Mouse (Mus musculus): ENCODE data around the gene Taf1c.

Taf1c gene

DNA sequence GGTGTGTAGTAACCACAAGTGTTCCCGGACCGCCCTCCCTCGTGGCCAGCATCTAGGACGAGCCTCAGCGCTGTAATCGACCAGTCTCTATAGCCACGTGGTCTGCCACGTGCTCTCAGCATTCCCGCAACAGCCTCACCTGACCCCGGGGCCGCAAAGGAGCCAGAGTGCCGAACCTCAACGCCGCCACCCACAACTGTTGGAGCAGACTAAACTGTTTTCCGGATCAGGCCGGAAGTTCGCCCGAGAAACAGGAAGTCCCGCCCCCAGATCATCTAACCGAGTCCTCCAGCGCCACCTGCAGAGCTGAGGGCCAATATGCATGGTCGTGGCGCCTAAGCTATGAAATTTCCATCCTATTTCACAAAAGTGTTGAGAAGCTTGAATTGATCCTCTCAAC lies at the start of gene Taf1c:
Gene Taf1c, minus strand, starts transcription at position 227 of the 400 bp plus-strand sequence.
- peak; percentile 82 for DNase-seq (ENCODE audit: extremely low read depth, insufficient read length, low spot score)

- no peak for DNase-seq (ENCODE audit: extremely low read depth, insufficient read length, low spot score)
Observed at GRCm38 (mm10) chr8:119651324-119651723, 46.3 kb upstream of the Taf1c start.

GRCm38 (mm10) chr8:119646846-119647245 lies 41.8 kb upstream of the Taf1c start:
- no peak for DNase-seq (ENCODE audit: extremely low read depth, insufficient read length, low spot score)

DNA sequence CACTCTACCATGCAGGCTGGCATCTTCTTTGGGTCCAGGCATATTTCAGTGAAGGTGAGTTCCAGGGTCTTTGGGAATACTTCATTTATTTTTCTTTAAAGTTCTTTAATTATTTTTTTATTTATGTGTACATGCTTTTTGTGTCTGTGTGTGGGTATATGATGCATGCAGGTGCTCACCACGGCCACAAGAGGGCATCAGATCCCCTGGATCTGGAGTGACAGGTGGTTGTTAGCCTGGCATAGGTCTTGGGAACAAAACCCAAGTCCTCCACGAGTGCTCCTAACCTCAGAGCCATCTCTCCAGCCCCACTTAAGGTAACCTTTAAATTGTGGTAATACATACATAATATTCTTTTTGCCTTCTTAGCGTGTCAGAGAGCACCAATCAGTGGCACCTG lies 41.2 kb upstream of the Taf1c start:
- DNase-seq (ENCODE audit: extremely low read depth, insufficient read length, low spot score) = no peak

DNA sequence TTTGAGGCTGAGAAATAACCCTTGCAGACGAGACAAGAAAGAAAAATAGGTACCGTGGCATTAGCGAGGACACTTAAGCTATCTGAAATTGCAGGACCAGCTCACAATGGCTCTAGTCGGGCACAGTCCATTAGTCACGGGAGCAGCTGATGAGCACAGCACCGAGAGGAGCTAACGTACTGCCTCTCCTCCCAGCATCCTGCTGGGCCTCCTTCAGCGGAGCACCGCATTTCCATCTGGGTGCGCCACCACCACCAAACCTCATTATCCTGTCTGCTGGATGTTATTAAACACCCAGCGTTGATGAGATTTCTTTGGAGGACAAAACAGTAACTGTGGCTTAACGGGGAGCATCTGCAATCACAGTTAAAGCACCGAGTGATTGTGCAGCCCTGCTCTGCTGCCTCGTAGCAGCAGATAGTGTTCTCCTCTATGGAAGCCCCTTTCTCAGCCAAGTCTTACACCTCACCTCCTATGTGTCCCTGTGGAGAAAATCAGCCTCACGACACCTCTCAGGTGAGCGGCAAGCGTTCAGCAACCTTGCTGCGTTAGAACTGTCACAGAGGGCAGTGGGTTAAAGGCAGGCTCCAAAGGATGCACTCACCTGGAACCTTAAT lies 40.1 kb upstream of the Taf1c start:
- DNase-seq (ENCODE audit: extremely low read depth, insufficient read length, low spot score) = no peak

GRCm38 (mm10) chr8:119644429-119644960 lies 39.5 kb upstream of the Taf1c start:
- no peak for DNase-seq (ENCODE audit: extremely low read depth, insufficient read length, low spot score)

DNA sequence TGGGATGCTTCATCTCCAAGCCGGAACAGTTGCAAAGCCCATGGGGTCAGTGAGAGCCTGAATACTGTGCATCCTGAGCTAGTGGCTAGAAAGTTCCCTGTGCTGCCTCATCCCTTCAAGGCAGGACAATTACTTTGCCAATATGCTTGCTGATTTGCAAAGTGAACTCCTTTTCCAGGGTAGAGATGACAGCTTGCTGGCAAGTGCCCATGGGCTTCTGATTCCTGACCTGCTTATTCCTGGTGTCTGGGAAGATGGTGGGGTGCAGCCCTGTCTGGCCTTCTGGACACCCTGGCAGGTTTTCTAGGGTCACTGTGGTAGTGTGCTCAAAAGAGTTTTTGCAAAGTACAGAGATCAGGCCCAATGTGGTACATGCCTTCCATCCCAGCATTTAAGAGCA lies 37.9 kb upstream of the Taf1c start:
- DNase-seq (ENCODE audit: extremely low read depth, insufficient read length, low spot score) = no peak

DNA sequence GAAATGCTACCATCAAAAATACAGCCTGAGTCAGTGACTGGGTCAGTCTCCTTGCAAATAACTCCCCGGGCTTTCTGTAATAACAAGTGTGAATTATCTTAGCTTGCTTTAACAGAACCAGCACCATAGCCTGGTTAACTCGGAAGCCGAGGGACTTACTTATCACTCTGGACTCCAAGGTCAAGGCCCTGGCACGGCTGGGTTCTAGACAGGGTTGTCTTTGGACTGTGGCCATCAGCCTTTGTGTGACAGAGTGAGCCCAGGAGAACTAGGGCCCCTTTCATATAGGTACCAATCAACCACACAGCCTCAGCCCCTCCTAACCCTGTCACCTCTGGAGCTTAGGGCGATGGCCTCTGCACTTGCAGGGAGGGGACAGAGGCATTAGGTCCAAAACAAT lies 36.0 kb upstream of the Taf1c start:
- no peak for DNase-seq (ENCODE audit: extremely low read depth, insufficient read length, low spot score)

DNA sequence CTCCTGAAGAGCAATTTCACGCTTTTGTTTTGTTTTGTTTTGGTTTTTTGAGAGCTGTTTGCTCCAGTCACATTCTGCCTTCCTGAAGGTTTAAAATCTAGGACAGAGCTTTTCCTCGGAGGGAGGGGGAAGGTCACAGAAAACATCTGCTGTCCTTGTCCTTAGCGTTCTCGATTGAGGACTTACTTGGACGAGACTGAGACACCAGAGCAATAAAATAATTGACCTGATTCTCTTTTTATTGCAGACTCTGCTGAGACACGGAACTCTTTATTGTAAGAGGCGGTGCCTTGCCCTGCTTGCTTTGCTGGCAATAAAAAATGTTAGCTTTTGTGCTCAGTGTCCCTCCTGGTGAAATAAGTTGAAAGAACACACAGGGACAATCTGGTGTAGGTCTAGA lies 34.8 kb upstream of the Taf1c start:
- no peak for DNase-seq (ENCODE audit: extremely low read depth, insufficient read length, low spot score)

DNA sequence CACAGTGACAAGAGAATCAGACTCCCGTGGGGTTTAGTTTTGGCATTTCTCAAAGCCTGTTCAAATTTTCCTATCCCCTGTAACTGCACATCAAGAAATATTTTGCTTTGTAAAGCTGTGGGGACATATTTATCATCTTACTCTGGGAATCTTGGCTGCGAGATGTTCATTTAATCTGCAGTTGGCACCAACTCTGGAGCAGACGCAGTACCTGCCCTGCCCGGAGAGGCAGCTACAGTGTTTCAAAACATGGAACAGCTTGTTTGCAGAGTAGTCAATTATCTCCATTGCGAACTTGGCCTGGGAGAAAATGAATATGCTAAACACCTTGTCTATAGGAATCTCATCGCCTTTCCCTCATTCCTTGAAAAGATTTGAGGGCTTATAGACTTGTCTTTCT lies 33.2 kb upstream of the Taf1c start:
- DNase-seq (ENCODE audit: extremely low read depth, insufficient read length, low spot score) = no peak

DNA sequence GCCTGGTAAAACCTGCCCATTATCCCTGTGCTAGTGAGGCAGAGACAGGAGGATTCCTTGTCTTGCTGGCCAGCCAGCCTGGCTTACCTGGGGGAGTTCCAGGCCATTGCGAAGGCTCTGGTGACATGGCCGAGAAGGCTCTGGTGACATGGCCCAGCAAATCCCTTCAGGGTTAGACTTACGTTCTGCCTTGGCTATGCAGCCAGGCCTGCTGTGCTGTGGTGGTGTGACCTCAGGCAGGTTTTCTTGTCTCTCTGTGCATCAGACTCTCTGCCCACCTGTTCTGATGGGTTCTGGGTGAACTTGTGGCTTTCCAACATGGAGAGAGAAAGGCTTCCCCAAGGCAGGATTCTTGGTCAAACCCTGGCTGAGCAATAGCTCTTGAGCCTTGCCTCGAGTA lies 32.4 kb upstream of the Taf1c start:
- DNase-seq (ENCODE audit: extremely low read depth, insufficient read length, low spot score) = no peak

- no peak for DNase-seq (ENCODE audit: extremely low read depth, insufficient read length, low spot score)
Observed at GRCm38 (mm10) chr8:119636766-119637165, 31.7 kb upstream of the Taf1c start.

DNA sequence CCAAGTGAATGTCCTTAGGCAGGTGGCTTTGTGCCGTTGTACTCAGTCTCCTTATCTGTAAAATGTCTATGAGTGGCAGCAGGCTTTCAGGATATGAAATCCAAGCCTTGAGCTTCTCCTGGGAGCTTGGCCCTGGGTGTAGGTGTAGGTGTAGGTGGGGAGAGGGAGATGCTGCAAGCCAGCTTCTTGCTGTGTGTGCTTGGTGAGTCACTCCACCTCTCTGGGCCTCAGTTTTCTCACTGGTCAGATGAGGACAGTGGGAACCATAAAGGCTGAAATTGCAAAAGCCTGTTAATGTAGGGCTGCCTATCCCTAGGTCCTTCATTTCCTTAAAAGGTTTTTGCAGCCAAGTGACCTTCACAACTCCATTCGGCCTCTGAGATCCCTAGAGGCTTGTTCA lies 30.9 kb upstream of the Taf1c start:
- no peak for DNase-seq (ENCODE audit: extremely low read depth, insufficient read length, low spot score)

GRCm38 (mm10) chr8:119635378-119635777 lies 30.4 kb upstream of the Taf1c start, which contains the start of gene Kcng4:
Kcng4 (minus strand) TSS chr8:119635680.
- DNase-seq (ENCODE audit: extremely low read depth, insufficient read length, low spot score) = no peak

DNA sequence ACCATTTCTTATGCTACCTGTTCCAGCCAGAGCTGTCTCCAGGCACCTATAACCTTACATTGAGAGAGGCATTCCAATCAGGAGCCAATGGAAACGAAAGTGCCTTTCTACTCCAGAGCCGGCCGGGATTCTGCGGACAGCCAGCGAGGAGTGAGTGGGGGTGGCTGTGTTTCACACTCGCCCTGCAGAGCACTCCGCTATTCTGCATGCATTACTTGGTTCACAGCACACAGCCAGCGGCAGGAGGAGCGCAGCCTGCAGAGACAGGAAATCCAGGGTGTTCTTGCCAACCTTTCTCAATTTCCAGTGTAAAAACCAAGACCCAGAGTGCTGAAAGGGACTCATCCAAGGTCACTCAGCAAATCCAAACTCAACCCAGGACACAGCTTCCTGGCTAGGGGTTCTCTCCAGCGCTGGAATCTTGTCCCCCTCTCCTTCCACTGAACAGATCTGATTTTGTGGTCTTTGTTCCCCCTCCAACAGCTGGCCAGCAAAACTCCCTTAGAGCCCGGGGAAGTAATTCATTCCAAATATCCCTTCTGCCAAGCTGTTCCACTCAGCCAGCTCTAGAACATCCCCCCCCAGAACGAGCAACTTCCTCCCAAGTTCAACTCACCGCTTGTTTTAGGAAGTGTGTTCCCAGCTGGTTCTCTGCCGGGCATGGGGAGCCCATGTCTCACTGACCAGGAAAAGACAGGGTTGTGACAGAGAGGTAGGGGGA lies 29.8 kb upstream of the Taf1c start:
- no peak for DNase-seq (ENCODE audit: extremely low read depth, insufficient read length, low spot score)

DNA sequence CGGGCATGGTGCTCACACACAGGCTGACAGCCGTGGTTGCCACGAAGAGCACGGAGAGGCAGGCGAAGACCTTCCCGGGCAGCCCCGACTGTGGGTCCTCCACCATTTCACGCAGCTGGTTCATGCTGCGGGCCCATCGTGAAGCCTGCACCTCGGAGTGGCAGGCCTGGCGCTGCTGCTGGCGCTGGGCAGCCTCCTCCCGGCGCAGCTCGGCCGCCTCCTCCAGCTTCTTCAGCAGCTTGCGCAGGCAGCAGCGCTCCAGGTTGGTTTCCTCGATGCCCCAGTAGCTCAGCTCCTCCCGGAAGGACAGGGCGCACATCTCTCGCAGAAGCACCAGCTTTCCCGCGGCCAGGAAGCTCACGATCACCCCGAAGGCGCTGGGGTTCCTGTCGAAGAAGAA lies 27.9 kb upstream of the Taf1c start:
- DNase-seq (ENCODE audit: extremely low read depth, insufficient read length, low spot score) = no peak

DNA sequence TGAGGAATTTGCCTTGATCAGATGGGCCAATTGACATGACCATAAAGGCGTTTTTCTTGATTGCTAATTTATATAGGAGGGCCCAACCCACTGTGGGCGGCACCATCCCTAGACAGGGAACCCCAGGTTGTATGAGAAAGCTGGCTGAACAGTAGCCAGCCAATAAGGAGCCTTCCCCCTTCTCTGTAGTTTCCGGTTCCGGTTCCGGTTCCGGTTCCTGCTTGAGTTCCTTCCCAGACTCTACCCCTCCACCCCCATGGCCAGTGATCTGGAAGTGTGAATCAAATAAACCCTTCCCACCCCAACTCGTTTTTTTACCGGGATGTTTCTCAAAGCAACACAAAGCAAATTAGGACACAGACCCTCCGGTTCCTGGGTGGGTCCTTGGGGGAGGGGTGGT lies 27.2 kb upstream of the Taf1c start:
- no peak for DNase-seq (ENCODE audit: extremely low read depth, insufficient read length, low spot score)

DNA sequence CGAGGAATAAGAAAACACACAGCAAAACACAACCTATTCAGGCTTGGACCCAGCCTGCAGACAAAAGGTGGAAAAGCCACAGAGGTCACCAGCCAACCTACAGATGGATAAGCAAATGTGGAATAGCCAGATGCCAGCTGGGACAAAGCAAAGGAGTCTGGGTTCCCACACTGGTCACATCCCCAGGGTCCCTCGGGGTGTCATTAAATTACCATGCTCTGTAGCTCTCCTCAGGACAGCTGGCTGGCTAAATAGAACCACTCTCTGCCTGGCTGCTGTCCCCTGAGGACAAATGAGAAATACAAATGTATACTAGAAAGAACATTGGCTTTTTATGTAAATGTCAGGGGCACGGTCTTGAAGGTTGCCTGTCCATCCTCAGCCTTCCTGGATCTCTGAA lies 25.8 kb upstream of the Taf1c start:
- DNase-seq (ENCODE audit: extremely low read depth, insufficient read length, low spot score) = no peak

GRCm38 (mm10) chr8:119627613-119628359 lies 22.8 kb upstream of the Taf1c start:
- no peak for DNase-seq (ENCODE audit: extremely low read depth, insufficient read length, low spot score)

- no peak for DNase-seq (ENCODE audit: extremely low read depth, insufficient read length, low spot score)
Observed at GRCm38 (mm10) chr8:119627199-119627598, 22.2 kb upstream of the Taf1c start.

- no peak for DNase-seq (ENCODE audit: extremely low read depth, insufficient read length, low spot score)
Observed at GRCm38 (mm10) chr8:119625788-119626187, 20.8 kb upstream of the Taf1c start.

DNA sequence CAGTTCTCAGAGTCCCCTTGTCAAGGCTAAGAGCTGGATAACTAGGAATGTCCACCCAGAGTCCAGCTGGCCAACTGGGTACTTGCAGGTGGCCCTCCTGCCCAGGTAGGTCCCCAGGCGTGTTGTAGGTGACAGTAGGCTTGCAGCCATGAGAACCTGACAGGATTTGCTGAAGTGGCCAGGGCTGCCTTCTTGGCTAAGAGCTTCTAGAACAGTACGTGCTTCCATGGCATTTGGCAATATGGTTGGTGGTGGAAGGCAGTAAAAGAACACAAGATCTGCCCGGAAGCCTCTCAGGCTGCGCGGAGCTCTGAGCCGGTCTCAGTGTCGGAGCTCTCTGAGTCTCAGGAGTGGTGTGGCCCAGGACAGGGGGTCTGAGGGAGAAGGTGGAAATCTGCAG lies 19.9 kb upstream of the Taf1c start:
- DNase-seq (ENCODE audit: extremely low read depth, insufficient read length, low spot score) = no peak
